In the genomic region with DNA sequence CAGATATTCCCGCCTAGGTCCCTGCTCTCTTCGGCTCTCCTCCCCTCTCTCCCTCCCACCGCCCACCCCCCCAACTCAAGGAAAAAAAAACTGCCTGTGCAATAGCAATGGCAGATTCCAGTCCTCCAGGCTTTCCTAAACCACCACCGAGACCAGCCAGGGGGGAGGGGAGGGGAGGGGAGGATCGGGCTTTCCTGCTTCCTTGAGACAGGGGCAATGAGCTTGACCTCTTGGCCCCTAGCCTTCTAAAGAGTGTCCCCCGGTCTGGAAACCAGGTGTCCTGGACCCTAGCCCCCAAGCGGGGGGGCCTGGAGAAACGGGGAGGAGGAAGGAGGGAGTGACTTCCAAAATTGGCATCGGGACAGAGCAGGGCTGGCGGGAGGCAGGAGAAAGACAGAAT, we compare ENCODE assay signal across 7 mouse cellular contexts. TPM values are rescaled to one million over a fixed set of nuclear protein-coding genes. Genes with fewer than 3 reads are reported as not detected.
A peak's percentile ranks its signal among the peaks of the same experiment; 100 is the strongest.
DNase-seq lines count a peak whose midpoint lies in the region; ATAC-seq lines count a peak whose summit lies in the region.

No protein-coding gene starts in this region.

- peak; percentile 70 for DNase-seq in right cerebral cortex, postnatal 4 days
- no peak for DNase-seq in right cerebral cortex, postnatal 36 days (ENCODE audit: low spot score in 2 of 2)
- peak; percentile 82 for DNase-seq in cerebellum, adult 9-10 months
- peak; percentile 68 to 69 for DNase-seq in heart, adult 9 months (ENCODE audit: low spot score in 2 of 2)
- DNase-seq in midbrain, embryonic 14.5 days, result peak; percentile 46
- no peak for DNase-seq in thymus, postnatal 10 days (ENCODE audit: low spot score in 2 of 2)

- H3K4me1 ChIP-seq in kidney, embryonic 16.5 days (ENCODE audit: insufficient read depth, low read length), result peaks cover 47% of the 10 kb centered on the region
- H3K4me1 ChIP-seq in midbrain, embryonic 14.5 days (ENCODE audit: control insufficient read depth, insufficient read depth, low read length), result peaks cover 22% of the 10 kb centered on the region

- no peak for ATAC-seq in kidney, embryonic 16.5 days (ENCODE audit: low FRiP score, low TSS enrichment)
- no peak for ATAC-seq in midbrain, embryonic 14.5 days (ENCODE audit: low FRiP score, low TSS enrichment)

- H3K4me3 ChIP-seq in kidney, embryonic 16.5 days (ENCODE audit: low read length), result peak overlapping the region; percentile 46
- peak overlapping the region; percentile 26 for H3K4me3 ChIP-seq in midbrain, embryonic 14.5 days (replicated peaks; ENCODE audit: low read depth, low read length)

- H3K36me3 ChIP-seq in kidney, embryonic 16.5 days (ENCODE audit: insufficient read depth, low read length), result peaks cover 11% of the 10 kb centered on the region; the same call in 1 of the 2 replicates
- H3K36me3 ChIP-seq in midbrain, embryonic 14.5 days (ENCODE audit: control insufficient read depth, insufficient read depth, low read length), result peaks cover 18% of the 10 kb centered on the region

- peak overlapping the region; percentile 79 for H3K9ac ChIP-seq in kidney, embryonic 16.5 days (replicated peaks; ENCODE audit: low read length)
- H3K9ac ChIP-seq in midbrain, embryonic 14.5 days (replicated peaks; ENCODE audit: low read length), result peak overlapping the region; percentile 51

- H3K9me3 ChIP-seq in kidney, embryonic 16.5 days (ENCODE audit: low read length), result no peaks in the 10 kb centered on the region
- no peaks in the 10 kb centered on the region for H3K9me3 ChIP-seq in midbrain, embryonic 14.5 days (ENCODE audit: control insufficient read depth, low read length)

- peak overlapping the region; percentile 34; the same call in 1 of the 2 replicates for H3K27ac ChIP-seq in kidney, embryonic 16.5 days (ENCODE audit: low read length)
- no peak overlapping the region for H3K27ac ChIP-seq in midbrain, embryonic 14.5 days (replicated peaks; ENCODE audit: low read depth, low read length)

- peak overlapping the region; percentile 77 for H3K4me2 ChIP-seq in kidney, embryonic 16.5 days (replicated peaks; ENCODE audit: low read depth, low read length)
- H3K4me2 ChIP-seq in midbrain, embryonic 14.5 days (ENCODE audit: low read length), result peak overlapping the region; percentile 51

- WGBS in kidney, embryonic 16.5 days, result 5% methylated on average over 9 of the region's 10 CpGs
- WGBS in midbrain, embryonic 14.5 days, result 8% methylated on average over 10 of the region's 10 CpGs

- H3K27me3 ChIP-seq in kidney, embryonic 16.5 days (ENCODE audit: insufficient read depth, low read length), result peaks cover 27% of the 10 kb centered on the region
- H3K27me3 ChIP-seq in midbrain, embryonic 14.5 days (ENCODE audit: control insufficient read depth, insufficient read depth, low read length), result peaks cover 32% of the 10 kb centered on the region

RNA-seq across cellular contexts. Expression of gene Bcl6b, which starts 2.9 kb away (rescaled TPM):
- polyA plus RNA-seq in kidney, embryonic 16.5 days (2015; fragmentation: Nextera tagmentation; extraction: Ambion mirVana), result 27.4 and 31.3 TPM in 2 replicates
- polyA plus RNA-seq in midbrain, embryonic 14.5 days (2014; fragmentation: Nextera tagmentation; extraction: Ambion mirVana), result 2.5 and 4.4 TPM in 2 replicates

RNA-seq across cellular contexts. Expression of gene 0610010K14Rik, which starts 5.2 kb away (rescaled TPM):
- polyA plus RNA-seq in kidney, embryonic 16.5 days (2015; fragmentation: Nextera tagmentation; extraction: Ambion mirVana), result 170 and 173 TPM in 2 replicates
- 171 and 205 TPM in 2 replicates for polyA plus RNA-seq in midbrain, embryonic 14.5 days (2014; fragmentation: Nextera tagmentation; extraction: Ambion mirVana)

RNA-seq across cellular contexts. Expression of gene Gm21988, which starts 7.1 kb away (rescaled TPM):
- polyA plus RNA-seq in kidney, embryonic 16.5 days (2015; fragmentation: Nextera tagmentation; extraction: Ambion mirVana), result 10.5 and 11.5 TPM in 2 replicates
- 13.4 and 16.3 TPM in 2 replicates for polyA plus RNA-seq in midbrain, embryonic 14.5 days (2014; fragmentation: Nextera tagmentation; extraction: Ambion mirVana)

RNA-seq across cellular contexts. Expression of gene Rnasek, which starts 7.1 kb away (rescaled TPM):
- polyA plus RNA-seq in kidney, embryonic 16.5 days (2015; fragmentation: Nextera tagmentation; extraction: Ambion mirVana), result 235 and 255 TPM in 2 replicates
- polyA plus RNA-seq in midbrain, embryonic 14.5 days (2014; fragmentation: Nextera tagmentation; extraction: Ambion mirVana), result 321 and 350 TPM in 2 replicates

RNA-seq across cellular contexts. Expression of gene Slc16a13, which starts 11.7 kb away (rescaled TPM):
- polyA plus RNA-seq in kidney, embryonic 16.5 days (2015; fragmentation: Nextera tagmentation; extraction: Ambion mirVana), result 18.6 and 19.3 TPM in 2 replicates
- 10.0 and 10.7 TPM in 2 replicates for polyA plus RNA-seq in midbrain, embryonic 14.5 days (2014; fragmentation: Nextera tagmentation; extraction: Ambion mirVana)

Comparison
In these comparisons a context has a peak if more than half of its experiments do, and no peak if none do; other contexts are left out.
1. DNase-seq: peak in right cerebral cortex, postnatal 4 days (single experiment), cerebellum, adult 9-10 months (single experiment), heart, adult 9 months (2 of 2) and midbrain, embryonic 14.5 days (single experiment); none in right cerebral cortex, postnatal 36 days (0 of 2) and thymus, postnatal 10 days (0 of 2).